Mouse (Mus musculus): ENCODE results near the gene Sertad1. TPM values are rescaled to one million over a fixed set of nuclear protein-coding genes. Genes with fewer than 3 reads are reported as not detected.

Sertad1 gene
- polyA plus RNA-seq, 1 experiment from 2014 or later: 39.2 TPM

GRCm38 (mm10) chr7:27514961-27515360 lies 28.3 kb downstream of the Sertad1 start:
- H3K36me3 ChIP-seq: peaks cover 27% of the 10 kb centered on the region
- no peaks in the 10 kb centered on the region for H3K4me1 ChIP-seq
- H3K4me2 ChIP-seq (replicated peaks): no peak overlapping the region
- H3K27ac ChIP-seq: no peak overlapping the region
- no peaks in the 10 kb centered on the region for H3K27me3 ChIP-seq
- no peak overlapping the region for H3K4me3 ChIP-seq
- no peaks in the 10 kb centered on the region for H3K9me3 ChIP-seq
- H3K9ac ChIP-seq: no peak overlapping the region
- no peak for ATAC-seq (ENCODE audit: low FRiP score, low read depth)
- WGBS: 64% methylated on average over 9 of the region's 9 CpGs

GRCm38 (mm10) chr7:27518314-27518713 lies 31.6 kb downstream of the Sertad1 start:
- Histone ChIP-seq H3K27ac (no peak overlapping the region), H3K4me1 (no peaks in the 10 kb centered on the region), H3K9me3 (no peaks in the 10 kb centered on the region), H3K27me3 (no peaks in the 10 kb centered on the region), H3K4me2 (replicated peaks) (no peak overlapping the region), H3K36me3 (peaks cover 28% of the 10 kb centered on the region), H3K9ac (no peak overlapping the region), H3K4me3 (no peak overlapping the region)
- WGBS: 84% methylated on average over 9 of the region's 9 CpGs
- no peak for ATAC-seq (ENCODE audit: low FRiP score, low read depth)

- Histone ChIP-seq H3K36me3 (peaks cover 28% of the 10 kb centered on the region), H3K4me1 (no peaks in the 10 kb centered on the region), H3K27me3 (no peaks in the 10 kb centered on the region), H3K9me3 (no peaks in the 10 kb centered on the region), H3K27ac (no peak overlapping the region), H3K9ac (no peak overlapping the region), H3K4me2 (replicated peaks) (no peak overlapping the region), H3K4me3 (no peak overlapping the region)
- ATAC-seq (ENCODE audit: low FRiP score, low read depth): no peak
Measured at GRCm38 (mm10) chr7:27520104-27520503, 33.4 kb downstream of the Sertad1 start.

GRCm38 (mm10) chr7:27520599-27520998 lies 33.9 kb downstream of the Sertad1 start:
- Histone ChIP-seq H3K36me3 (peaks cover 28% of the 10 kb centered on the region), H3K9me3 (no peaks in the 10 kb centered on the region), H3K4me2 (replicated peaks) (no peak overlapping the region), H3K27me3 (no peaks in the 10 kb centered on the region), H3K4me1 (no peaks in the 10 kb centered on the region), H3K27ac (no peak overlapping the region), H3K4me3 (no peak overlapping the region), H3K9ac (no peak overlapping the region)
- no peak for ATAC-seq (ENCODE audit: low FRiP score, low read depth)
- 58% methylated on average over 1 of the region's 1 CpGs for WGBS

- ATAC-seq (ENCODE audit: low FRiP score, low read depth): no peak
- no peaks in the 10 kb centered on the region for H3K27me3 ChIP-seq
- no peak within 1 kb of the TSS for H3K4me2 ChIP-seq (replicated peaks)
- peaks cover 10% of the 10 kb centered on the region for H3K36me3 ChIP-seq
- H3K9me3 ChIP-seq: no peaks in the 10 kb centered on the region
- H3K4me3 ChIP-seq: no peak within 1 kb of the TSS
- H3K27ac ChIP-seq: no peak within 1 kb of the TSS
- no peak within 1 kb of the TSS; the same call in 1 of the 2 replicates for H3K9ac ChIP-seq
- WGBS: 66% methylated on average over 5 of the region's 5 CpGs
- H3K4me1 ChIP-seq: no peaks in the 10 kb centered on the region
Measured at GRCm38 (mm10) chr7:27522967-27523366, 36.3 kb downstream of the Sertad1 start, which contains the start of gene Hipk4. TSS of gene Hipk4 (plus strand) at chr7:27523267.

- Histone ChIP-seq H3K9me3 (no peaks in the 10 kb centered on the region), H3K4me1 (no peaks in the 10 kb centered on the region)
- WGBS: 95% methylated on average over 13 of the region's 13 CpGs
Measured at GRCm38 (mm10) chr7:27523805-27524204, 37.1 kb downstream of the Sertad1 start.

GRCm38 (mm10) chr7:27526039-27526827 lies 39.5 kb downstream of the Sertad1 start:
- Histone ChIP-seq H3K4me1 (no peaks in the 10 kb centered on the region), H3K27me3 (no peaks in the 10 kb centered on the region), H3K4me2 (replicated peaks) (no peak overlapping the region), H3K4me3 (no peak overlapping the region), H3K36me3 (peaks cover 27% of the 10 kb centered on the region), H3K27ac (no peak overlapping the region), H3K9me3 (no peaks in the 10 kb centered on the region), H3K9ac (peak overlapping the region; percentile 45; the same call in 1 of the 2 replicates)
- 25% methylated on average over 10 of the region's 10 CpGs for WGBS
- ATAC-seq (ENCODE audit: low FRiP score, low read depth): peak; percentile 60

More at GRCm38 (mm10) chr7:27523805-27524204, 37.1 kb downstream of the Sertad1 start:
- no peaks in the 10 kb centered on the region for H3K27me3 ChIP-seq
- H3K4me2 ChIP-seq (replicated peaks): no peak overlapping the region
- H3K27ac ChIP-seq: no peak overlapping the region
- no peak for ATAC-seq (ENCODE audit: low FRiP score, low read depth)
- H3K4me3 ChIP-seq: no peak overlapping the region
- H3K9ac ChIP-seq: no peak overlapping the region
- H3K36me3 ChIP-seq: peaks cover 9% of the 10 kb centered on the region

- H3K9ac ChIP-seq: no peak overlapping the region
- no peak overlapping the region for H3K4me3 ChIP-seq
- peaks cover 53% of the 10 kb centered on the region for H3K36me3 ChIP-seq
- no peak overlapping the region for H3K4me2 ChIP-seq (replicated peaks)
- 79% methylated on average over 21 of the region's 21 CpGs for WGBS
- no peak; the same call in 1 of the 2 replicates for ATAC-seq (ENCODE audit: low FRiP score, low read depth)
- no peak overlapping the region for H3K27ac ChIP-seq
- H3K4me1 ChIP-seq: no peaks in the 10 kb centered on the region
- no peaks in the 10 kb centered on the region for H3K27me3 ChIP-seq
- H3K9me3 ChIP-seq: no peaks in the 10 kb centered on the region
Measured at GRCm38 (mm10) chr7:27529070-27529469, 42.4 kb downstream of the Sertad1 start.

GRCm38 (mm10) chr7:27530937-27531336 lies 44.2 kb downstream of the Sertad1 start:
- Histone ChIP-seq H3K36me3 (peaks cover 72% of the 10 kb centered on the region), H3K4me3 (no peak overlapping the region), H3K9me3 (no peaks in the 10 kb centered on the region), H3K4me1 (no peaks in the 10 kb centered on the region), H3K27me3 (no peaks in the 10 kb centered on the region), H3K4me2 (replicated peaks) (no peak overlapping the region), H3K9ac (no peak overlapping the region), H3K27ac (no peak overlapping the region)
- WGBS: 66% methylated on average over 3 of the region's 3 CpGs
- ATAC-seq (ENCODE audit: low FRiP score, low read depth): no peak

- H3K36me3 ChIP-seq: peaks cover 79% of the 10 kb centered on the region
- H3K4me2 ChIP-seq (replicated peaks): no peak overlapping the region
- no peak for ATAC-seq (ENCODE audit: low FRiP score, low read depth)
Measured at GRCm38 (mm10) chr7:27531707-27532106, 45.0 kb downstream of the Sertad1 start.

GRCm38 (mm10) chr7:27532480-27533050 lies 45.9 kb downstream of the Sertad1 start:
- no peak for ATAC-seq (ENCODE audit: low FRiP score, low read depth)

More at GRCm38 (mm10) chr7:27531707-27532106, 45.0 kb downstream of the Sertad1 start:
- no peaks in the 10 kb centered on the region for H3K9me3 ChIP-seq
- no peak overlapping the region for H3K9ac ChIP-seq
- H3K4me1 ChIP-seq: no peaks in the 10 kb centered on the region
- H3K27me3 ChIP-seq: no peaks in the 10 kb centered on the region
- no peak overlapping the region for H3K27ac ChIP-seq
- H3K4me3 ChIP-seq: no peak overlapping the region
- WGBS: 83% methylated on average over 10 of the region's 10 CpGs

GRCm38 (mm10) chr7:27535386-27535785 lies 48.7 kb downstream of the Sertad1 start:
- no peak for ATAC-seq (ENCODE audit: low FRiP score, low read depth)
- no peaks in the 10 kb centered on the region for H3K27me3 ChIP-seq
- 87% methylated on average over 2 of the region's 2 CpGs for WGBS
- H3K4me1 ChIP-seq: no peaks in the 10 kb centered on the region
- H3K9ac ChIP-seq: no peak overlapping the region
- H3K4me2 ChIP-seq (replicated peaks): no peak overlapping the region
- H3K4me3 ChIP-seq: no peak overlapping the region
- no peak overlapping the region for H3K27ac ChIP-seq
- no peaks in the 10 kb centered on the region for H3K9me3 ChIP-seq
- H3K36me3 ChIP-seq: peaks cover 91% of the 10 kb centered on the region

More at GRCm38 (mm10) chr7:27532480-27533050, 45.9 kb downstream of the Sertad1 start:
- H3K4me1 ChIP-seq: no peaks in the 10 kb centered on the region
- no peaks in the 10 kb centered on the region for H3K27me3 ChIP-seq
- H3K9me3 ChIP-seq: no peaks in the 10 kb centered on the region
- H3K27ac ChIP-seq: no peak overlapping the region
- 84% methylated on average over 9 of the region's 9 CpGs for WGBS
- peaks cover 86% of the 10 kb centered on the region for H3K36me3 ChIP-seq
- H3K4me2 ChIP-seq (replicated peaks): no peak overlapping the region
- no peak overlapping the region for H3K4me3 ChIP-seq
- H3K9ac ChIP-seq: no peak overlapping the region
